Mouse (Mus musculus): ENCODE data around the gene Rbm15b. TPM values are rescaled to one million over a fixed set of nuclear protein-coding genes. Genes with fewer than 3 reads are reported as not detected.

The Rbm15b gene
- polyA plus RNA-seq, 1 experiment from 2014 or later = 5.1 TPM

- WGBS = 89% methylated on average over 3 of the region's 3 CpGs
- peaks cover 29% of the 10 kb centered on the region for H3K36me3 ChIP-seq (ENCODE audit: control insufficient read depth, insufficient read depth, low read length)
- peaks cover 52% of the 10 kb centered on the region for H3K4me1 ChIP-seq (replicated peaks; ENCODE audit: control insufficient read depth, insufficient read depth, low read length)
- no peak overlapping the region for H3K4me2 ChIP-seq (ENCODE audit: low read depth, low read length)
- H3K9me3 ChIP-seq (ENCODE audit: control insufficient read depth, low read length) = no peaks in the 10 kb centered on the region
- ATAC-seq (ENCODE audit: low read depth) = no peak
- no peak overlapping the region for H3K4me3 ChIP-seq (ENCODE audit: low read length)
- no peak overlapping the region for H3K9ac ChIP-seq (ENCODE audit: low read length)
- H3K27me3 ChIP-seq (ENCODE audit: control insufficient read depth, insufficient read depth, low read depth, low read length) = no peaks in the 10 kb centered on the region
- no peak overlapping the region for H3K27ac ChIP-seq (ENCODE audit: low read length)
Observed at GRCm38 (mm10) chr9:106888346-106888745, 1.1 kb upstream of the Rbm15b start.

GRCm38 (mm10) chr9:106885901-106886731 lies 1.1 kb downstream of the Rbm15b start:
- peak overlapping the region; percentile 96 for H3K9ac ChIP-seq (ENCODE audit: low read length)
- peaks cover 38% of the 10 kb centered on the region for H3K36me3 ChIP-seq (ENCODE audit: control insufficient read depth, insufficient read depth, low read length)
- H3K27ac ChIP-seq (ENCODE audit: low read length) = peak overlapping the region; percentile 80
- H3K9me3 ChIP-seq (ENCODE audit: control insufficient read depth, low read length) = no peaks in the 10 kb centered on the region
- no peaks in the 10 kb centered on the region for H3K27me3 ChIP-seq (ENCODE audit: control insufficient read depth, insufficient read depth, low read depth, low read length)
- WGBS = under 1% methylated on average over 84 of the region's 107 CpGs
- H3K4me2 ChIP-seq (ENCODE audit: low read depth, low read length) = peak overlapping the region; percentile 99
- ATAC-seq (ENCODE audit: low read depth) = peak; percentile 8; the same call in 1 of the 2 replicates
- peaks cover 57% of the 10 kb centered on the region for H3K4me1 ChIP-seq (replicated peaks; ENCODE audit: control insufficient read depth, insufficient read depth, low read length)
- H3K4me3 ChIP-seq (ENCODE audit: low read length) = peak overlapping the region; percentile 86

- Histone ChIP-seq H3K4me2 (ENCODE audit: low read depth, low read length) (peak overlapping the region; percentile 99), H3K4me1 (replicated peaks; ENCODE audit: control insufficient read depth, insufficient read depth, low read length) (peaks cover 49% of the 10 kb centered on the region), H3K27ac (ENCODE audit: low read length) (no peak overlapping the region), H3K9me3 (ENCODE audit: control insufficient read depth, low read length) (no peaks in the 10 kb centered on the region), H3K27me3 (ENCODE audit: control insufficient read depth, insufficient read depth, low read depth, low read length) (no peaks in the 10 kb centered on the region), H3K36me3 (ENCODE audit: control insufficient read depth, insufficient read depth, low read length) (peaks cover 39% of the 10 kb centered on the region), H3K4me3 (ENCODE audit: low read length) (peak overlapping the region; percentile 86), H3K9ac (ENCODE audit: low read length) (peak overlapping the region; percentile 96)
- 9% methylated on average over 44 of the region's 44 CpGs for WGBS
- ATAC-seq (ENCODE audit: low read depth) = no peak
Observed at GRCm38 (mm10) chr9:106884996-106885900, 2.0 kb downstream of the Rbm15b start.

- peak overlapping the region; percentile 96 for H3K9ac ChIP-seq (ENCODE audit: low read length)
- no peaks in the 10 kb centered on the region for H3K9me3 ChIP-seq (ENCODE audit: control insufficient read depth, low read length)
- H3K27me3 ChIP-seq (ENCODE audit: control insufficient read depth, insufficient read depth, low read depth, low read length) = no peaks in the 10 kb centered on the region
- no peak overlapping the region for H3K27ac ChIP-seq (ENCODE audit: low read length)
- H3K36me3 ChIP-seq (ENCODE audit: control insufficient read depth, insufficient read depth, low read length) = peaks cover 29% of the 10 kb centered on the region
- H3K4me2 ChIP-seq (ENCODE audit: low read depth, low read length) = peak overlapping the region; percentile 99
- no peak for ATAC-seq (ENCODE audit: low read depth)
- 14% methylated on average over 16 of the region's 16 CpGs for WGBS
- peaks cover 41% of the 10 kb centered on the region for H3K4me1 ChIP-seq (replicated peaks; ENCODE audit: control insufficient read depth, insufficient read depth, low read length)
- peak overlapping the region; percentile 86 for H3K4me3 ChIP-seq (ENCODE audit: low read length)
Observed at GRCm38 (mm10) chr9:106884306-106884705, 2.9 kb downstream of the Rbm15b start.

DNA sequence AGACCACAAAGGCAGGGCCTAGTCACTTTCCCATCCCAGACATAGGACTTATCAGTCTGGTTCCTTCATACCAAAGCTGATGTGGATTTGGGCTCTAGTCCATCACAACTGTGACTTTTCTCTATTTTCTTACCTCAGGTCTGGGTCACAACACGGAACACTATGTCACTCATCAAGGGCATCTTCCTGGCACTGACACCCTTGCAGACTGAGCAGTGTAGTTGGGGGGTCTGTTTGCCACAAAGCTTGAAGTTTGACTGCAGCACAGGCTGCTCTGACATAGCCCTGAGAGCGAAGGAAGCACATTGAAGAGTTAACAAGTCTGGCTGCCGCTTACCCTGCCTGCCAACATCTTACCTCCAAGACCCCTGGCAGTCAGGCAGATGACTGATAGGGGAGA lies 4.1 kb downstream of the Rbm15b start:
- no peak overlapping the region; the same call in 1 of the 2 replicates for H3K4me3 ChIP-seq (ENCODE audit: low read length)
- no peak overlapping the region for H3K9ac ChIP-seq (ENCODE audit: low read length)
- H3K27me3 ChIP-seq (ENCODE audit: control insufficient read depth, insufficient read depth, low read depth, low read length) = no peaks in the 10 kb centered on the region
- H3K36me3 ChIP-seq (ENCODE audit: control insufficient read depth, insufficient read depth, low read length) = peaks cover 23% of the 10 kb centered on the region
- H3K9me3 ChIP-seq (ENCODE audit: control insufficient read depth, low read length) = no peaks in the 10 kb centered on the region
- WGBS = 61% methylated on average over 3 of the region's 3 CpGs
- peaks cover 37% of the 10 kb centered on the region for H3K4me1 ChIP-seq (replicated peaks; ENCODE audit: control insufficient read depth, insufficient read depth, low read length)
- ATAC-seq (ENCODE audit: low read depth) = no peak
- H3K27ac ChIP-seq (ENCODE audit: low read length) = no peak overlapping the region
- H3K4me2 ChIP-seq (ENCODE audit: low read depth, low read length) = 0 out of 2 replicates have a peak overlapping the region, but pooled peaks have one; percentile 25

DNA sequence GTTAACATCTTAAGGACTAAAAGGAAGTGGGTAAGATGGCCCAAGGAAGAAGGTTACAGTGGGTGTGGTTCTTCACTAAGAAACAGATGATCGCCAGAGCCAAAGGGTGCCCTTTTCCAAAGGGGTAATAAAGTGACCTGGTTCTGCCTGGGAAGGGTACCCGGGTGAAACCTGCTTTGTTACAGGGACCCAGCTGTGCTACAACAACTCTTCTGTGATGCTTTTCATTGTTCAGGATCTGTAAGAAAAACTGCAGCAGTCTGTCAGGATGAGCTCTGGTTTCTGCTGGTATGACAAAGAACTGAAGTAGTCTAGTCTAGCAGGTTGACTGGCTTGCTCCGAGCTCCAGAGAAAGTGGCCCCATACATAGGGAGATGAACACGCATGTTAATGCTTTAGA lies 5.1 kb downstream of the Rbm15b start:
- 68% methylated on average over 4 of the region's 4 CpGs for WGBS
- Histone ChIP-seq H3K27me3 (ENCODE audit: control insufficient read depth, insufficient read depth, low read depth, low read length) (no peaks in the 10 kb centered on the region), H3K9ac (ENCODE audit: low read length) (no peak overlapping the region), H3K4me2 (ENCODE audit: low read depth, low read length) (no peak overlapping the region), H3K27ac (ENCODE audit: low read length) (no peak overlapping the region), H3K4me1 (replicated peaks; ENCODE audit: control insufficient read depth, insufficient read depth, low read length) (peaks cover 33% of the 10 kb centered on the region), H3K4me3 (ENCODE audit: low read length) (no peak overlapping the region), H3K9me3 (ENCODE audit: control insufficient read depth, low read length) (no peaks in the 10 kb centered on the region), H3K36me3 (ENCODE audit: control insufficient read depth, insufficient read depth, low read length) (peaks cover 20% of the 10 kb centered on the region)
- ATAC-seq (ENCODE audit: low read depth) = no peak

DNA sequence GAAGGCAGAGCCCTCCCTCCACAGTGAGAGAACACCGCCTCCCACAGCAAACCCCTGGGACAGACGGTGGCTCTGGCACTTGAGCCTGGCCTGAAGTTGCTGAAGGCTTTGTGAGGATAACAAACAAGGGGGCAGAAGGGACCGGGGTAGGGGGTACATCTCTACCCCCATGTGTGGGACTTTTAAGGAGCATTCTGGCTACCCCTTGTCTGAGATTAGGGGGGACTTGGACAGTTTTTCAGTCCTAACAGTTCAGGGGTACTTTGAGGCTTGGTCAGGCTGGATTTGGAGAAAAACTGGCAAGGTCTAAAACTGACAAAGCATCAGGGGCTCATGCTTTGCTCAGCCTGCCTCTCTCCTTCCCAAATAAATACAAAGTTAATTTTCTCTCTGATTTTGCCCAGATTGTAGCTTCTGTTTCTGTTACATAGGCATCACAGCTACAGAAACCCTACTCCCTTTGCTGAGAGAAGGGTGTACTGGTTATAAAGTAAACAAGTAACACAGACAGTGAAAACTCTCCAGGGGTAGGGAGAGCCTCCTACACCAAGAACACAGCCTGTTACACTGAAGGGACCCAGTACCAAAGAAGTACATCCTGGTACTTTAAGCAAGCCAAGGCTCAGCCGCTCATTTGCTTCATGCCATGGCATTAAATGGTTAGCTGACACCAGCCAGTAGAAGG lies 6.0 kb downstream of the Rbm15b start:
- Histone ChIP-seq H3K4me3 (ENCODE audit: low read length) (no peak overlapping the region), H3K27me3 (ENCODE audit: control insufficient read depth, insufficient read depth, low read depth, low read length) (no peaks in the 10 kb centered on the region), H3K9me3 (ENCODE audit: control insufficient read depth, low read length) (no peaks in the 10 kb centered on the region), H3K9ac (ENCODE audit: low read length) (no peak overlapping the region), H3K4me2 (ENCODE audit: low read depth, low read length) (no peak overlapping the region), H3K36me3 (ENCODE audit: control insufficient read depth, insufficient read depth, low read length) (peaks cover 26% of the 10 kb centered on the region), H3K27ac (ENCODE audit: low read length) (no peak overlapping the region), H3K4me1 (replicated peaks; ENCODE audit: control insufficient read depth, insufficient read depth, low read length) (peaks cover 33% of the 10 kb centered on the region)
- ATAC-seq (ENCODE audit: low read depth) = no peak
- WGBS = 54% methylated on average over 4 of the region's 4 CpGs

GRCm38 (mm10) chr9:106879471-106879870 lies 7.8 kb downstream of the Rbm15b start:
- no peak overlapping the region for H3K4me3 ChIP-seq (ENCODE audit: low read length)
- no peaks in the 10 kb centered on the region for H3K27me3 ChIP-seq (ENCODE audit: control insufficient read depth, insufficient read depth, low read depth, low read length)
- H3K27ac ChIP-seq (ENCODE audit: low read length) = no peak overlapping the region
- H3K36me3 ChIP-seq (ENCODE audit: control insufficient read depth, insufficient read depth, low read length) = peaks cover 29% of the 10 kb centered on the region
- H3K9ac ChIP-seq (ENCODE audit: low read length) = no peak overlapping the region
- 71% methylated on average over 4 of the region's 4 CpGs for WGBS
- H3K4me2 ChIP-seq (ENCODE audit: low read depth, low read length) = no peak overlapping the region
- no peaks in the 10 kb centered on the region for H3K9me3 ChIP-seq (ENCODE audit: control insufficient read depth, low read length)
- no peak for ATAC-seq (ENCODE audit: low read depth)
- peaks cover 18% of the 10 kb centered on the region for H3K4me1 ChIP-seq (replicated peaks; ENCODE audit: control insufficient read depth, insufficient read depth, low read length)

All from lung, embryonic 16.5 days (tissue).